Mouse (Mus musculus): ENCODE measurements around the gene Pofut2. TPM values are rescaled to one million over a fixed set of nuclear protein-coding genes. Genes with fewer than 3 reads are reported as not detected.

The Pofut2 gene
- total RNA-seq, 2 experiments from 2014 or later = 12.0 to 15.8 TPM

DNA sequence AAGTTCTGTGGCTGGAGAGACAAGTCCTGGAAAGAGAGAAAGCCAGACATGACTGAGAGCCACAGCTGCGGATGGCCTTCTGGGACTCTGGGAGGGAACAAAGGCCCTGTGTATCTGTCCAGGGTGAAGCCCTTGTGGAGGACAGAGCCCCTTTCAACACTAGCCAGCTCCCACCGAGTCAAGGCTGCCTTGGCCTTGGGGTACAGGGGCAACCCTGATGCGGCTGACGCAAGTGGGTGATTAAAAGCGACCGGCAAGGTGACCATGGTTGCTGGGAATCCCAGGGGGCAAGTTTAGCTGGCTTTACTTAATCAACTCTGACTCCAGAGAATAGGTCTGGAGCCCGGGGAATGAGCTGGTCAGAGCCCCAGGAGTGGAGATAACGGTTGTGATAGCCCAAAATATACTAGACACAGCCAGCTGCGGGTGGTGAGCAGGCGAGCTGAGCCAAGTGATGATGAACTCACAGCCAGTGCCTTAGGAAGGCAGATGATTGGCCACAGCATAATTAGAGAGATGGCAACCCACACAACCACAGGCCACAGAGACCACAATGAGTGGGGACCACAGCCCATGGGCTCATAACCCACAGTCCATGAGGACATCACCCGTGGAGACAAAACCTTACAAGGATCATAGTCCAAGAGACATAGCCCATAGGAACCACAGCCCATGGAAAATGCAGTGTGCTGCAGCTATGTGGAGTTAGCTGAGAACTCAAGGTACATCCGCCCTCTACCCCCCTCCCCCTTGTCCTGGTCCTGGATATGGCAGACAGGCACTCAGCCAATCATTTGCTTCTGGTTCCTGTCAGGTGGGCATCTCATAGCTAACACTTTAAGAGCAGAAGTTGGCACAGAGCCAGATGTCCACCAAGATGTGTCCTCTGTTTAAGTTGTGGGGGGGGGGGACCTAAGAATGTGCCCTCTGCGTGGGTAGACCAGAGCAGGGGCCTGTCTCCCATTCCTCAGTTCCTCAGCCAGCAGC is 29.1 kb upstream of the Pofut2 start:
- ATAC-seq (replicated peaks; ENCODE audit: poor library complexity) = peak; percentile 27

DNA sequence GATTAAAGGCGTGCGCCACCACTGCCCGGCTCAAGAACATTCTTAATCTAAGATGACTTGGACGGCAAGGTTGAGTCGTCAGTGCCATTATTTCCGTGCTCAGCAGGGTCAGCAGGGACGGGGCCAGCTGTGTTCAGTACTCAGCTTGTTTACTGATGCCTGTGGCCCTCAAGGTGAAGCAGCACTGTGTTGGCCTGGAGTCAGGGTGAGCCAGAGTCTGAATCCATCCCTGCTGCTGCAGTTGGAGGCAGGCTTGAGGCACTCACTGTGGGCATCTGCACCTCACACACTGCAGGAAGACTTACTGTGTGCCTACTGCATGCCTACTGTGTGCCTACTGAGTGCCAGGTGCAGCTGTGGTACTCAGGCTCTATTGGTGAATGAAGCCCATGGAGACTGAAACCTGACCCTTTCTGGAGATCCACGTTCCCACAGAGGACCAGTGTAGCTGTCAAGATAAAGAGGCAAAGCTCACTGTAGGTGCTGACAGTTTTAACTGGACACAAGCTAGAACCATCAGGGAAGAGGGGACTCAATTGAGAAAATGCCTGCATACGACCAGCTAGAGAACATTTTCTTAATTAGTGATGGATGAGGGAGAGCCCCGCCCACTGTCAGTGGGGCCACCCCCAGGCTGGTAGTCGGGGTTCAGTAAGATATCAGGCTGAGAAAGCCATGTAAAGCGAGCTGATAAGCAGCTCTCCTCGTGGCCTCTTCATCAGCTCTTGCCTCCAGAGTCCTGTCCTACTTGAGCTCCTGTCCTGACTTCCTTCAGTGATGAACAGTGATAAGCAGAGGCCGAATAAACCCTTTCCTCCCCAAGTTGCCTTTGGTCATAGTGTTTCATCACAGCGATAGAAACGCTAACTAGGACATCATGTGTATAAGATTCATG is 26.9 kb upstream of the Pofut2 start:
- peak; percentile 79 for ATAC-seq (replicated peaks; ENCODE audit: poor library complexity)

DNA sequence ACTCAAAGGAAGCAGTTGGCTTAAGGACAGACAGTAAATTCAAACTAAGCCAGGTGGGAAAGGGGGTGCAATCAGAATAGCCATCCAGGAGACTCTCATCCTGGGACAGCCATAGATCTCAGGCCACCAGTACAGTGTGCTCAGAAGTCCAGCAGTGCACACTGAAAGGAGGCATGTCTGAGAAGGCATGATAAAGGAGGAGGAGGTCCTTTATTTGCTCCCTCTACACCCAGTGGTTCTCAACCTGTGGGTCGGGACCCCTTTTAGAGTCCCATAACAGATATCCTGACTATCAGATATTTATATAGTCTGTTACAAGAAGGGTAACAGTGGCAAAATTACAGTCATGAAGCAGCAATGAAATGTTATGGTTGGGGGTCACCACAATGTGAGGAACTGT is 25.8 kb upstream of the Pofut2 start:
- no peak for ATAC-seq (replicated peaks; ENCODE audit: poor library complexity)

DNA sequence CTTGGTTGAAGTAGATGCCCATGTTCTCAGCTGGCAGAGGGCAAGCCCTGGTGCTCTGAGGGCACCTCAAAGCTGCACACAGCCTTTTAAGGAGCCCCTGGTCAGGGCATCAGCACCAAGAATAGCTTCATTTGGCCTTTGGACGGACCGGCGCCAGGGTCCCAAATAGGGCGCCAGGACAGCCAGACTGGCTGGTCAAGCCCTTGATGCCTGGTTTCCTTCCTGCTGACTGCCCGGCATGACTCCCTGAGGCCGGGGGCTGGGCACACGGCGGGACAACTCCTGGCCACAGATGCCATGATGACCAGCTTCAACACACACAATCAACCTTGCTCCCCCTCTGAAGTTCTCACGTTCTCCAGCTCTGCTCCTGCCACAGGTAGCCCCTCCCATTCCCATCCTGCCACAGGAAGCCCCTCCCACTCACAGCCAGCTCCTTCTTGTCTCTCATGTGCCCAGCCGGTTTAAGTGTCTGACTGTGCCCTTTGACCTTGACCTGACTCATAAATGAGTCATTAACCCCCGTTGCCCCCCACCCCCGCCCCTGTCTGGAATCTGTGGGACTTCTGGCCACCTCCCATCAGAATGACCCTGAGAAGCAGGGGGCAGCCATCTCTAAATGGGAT is 23.9 kb upstream of the Pofut2 start:
- no peak for ATAC-seq (replicated peaks; ENCODE audit: poor library complexity)

DNA sequence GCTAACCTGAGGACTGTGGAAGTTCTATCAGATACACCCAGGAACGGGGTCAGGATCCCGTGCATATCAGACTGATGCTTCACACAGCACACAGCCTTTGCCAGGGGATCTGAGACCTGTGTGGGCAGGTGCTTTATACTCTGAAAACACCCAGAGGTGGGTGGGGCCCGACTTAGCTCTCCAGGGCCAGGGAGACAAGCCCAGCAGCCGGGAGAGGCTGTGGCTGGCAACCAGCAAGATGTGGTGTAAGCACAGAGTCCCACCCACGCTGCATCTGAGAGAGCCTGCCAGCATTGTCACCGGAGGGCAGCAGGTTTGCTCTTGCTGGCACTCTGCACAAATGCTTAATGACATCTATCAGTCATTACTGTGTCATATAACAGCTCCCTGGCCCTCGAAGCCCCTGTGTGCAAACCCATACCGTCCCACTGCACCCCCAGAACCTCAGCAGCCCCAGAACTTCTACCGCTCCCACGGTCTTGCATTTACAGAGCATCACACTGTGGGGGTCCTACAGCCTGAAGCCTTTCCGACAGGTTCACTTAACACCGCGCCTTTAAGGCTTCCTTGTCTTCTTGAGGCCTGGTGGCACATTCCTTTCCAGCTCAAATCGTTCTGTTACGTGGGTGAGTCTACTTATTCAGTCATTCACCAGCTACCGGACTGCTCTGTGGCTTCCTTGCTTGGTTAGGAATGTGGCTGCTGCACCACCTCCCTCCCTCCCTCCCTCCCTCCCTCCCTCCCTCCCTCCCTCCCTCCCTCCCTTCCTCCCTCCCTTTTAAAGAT is 21.0 kb upstream of the Pofut2 start:
- ATAC-seq (replicated peaks; ENCODE audit: poor library complexity) = peak; percentile 63; the same call in 1 of the 2 replicates

DNA sequence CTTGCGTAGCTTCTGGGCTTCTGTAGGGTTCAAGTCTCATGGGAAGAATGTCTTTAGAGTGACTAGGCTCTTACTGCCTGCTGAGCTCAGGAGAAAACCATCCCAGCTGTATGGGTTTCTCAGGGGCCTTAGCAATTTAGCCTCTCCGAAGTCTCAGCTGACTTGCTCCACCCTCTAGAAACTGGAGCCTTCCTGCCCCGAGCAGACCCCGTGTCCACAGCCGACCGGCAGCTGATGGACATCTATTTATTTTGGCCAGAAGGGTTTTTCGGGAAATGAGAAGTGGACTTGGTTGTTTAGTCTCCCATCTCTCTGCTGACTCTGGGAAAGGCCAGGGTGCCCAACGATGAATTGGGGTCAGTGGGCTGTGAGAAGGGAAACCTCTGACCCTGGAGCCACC is 18.3 kb upstream of the Pofut2 start:
- ATAC-seq (replicated peaks; ENCODE audit: poor library complexity) = no peak

DNA sequence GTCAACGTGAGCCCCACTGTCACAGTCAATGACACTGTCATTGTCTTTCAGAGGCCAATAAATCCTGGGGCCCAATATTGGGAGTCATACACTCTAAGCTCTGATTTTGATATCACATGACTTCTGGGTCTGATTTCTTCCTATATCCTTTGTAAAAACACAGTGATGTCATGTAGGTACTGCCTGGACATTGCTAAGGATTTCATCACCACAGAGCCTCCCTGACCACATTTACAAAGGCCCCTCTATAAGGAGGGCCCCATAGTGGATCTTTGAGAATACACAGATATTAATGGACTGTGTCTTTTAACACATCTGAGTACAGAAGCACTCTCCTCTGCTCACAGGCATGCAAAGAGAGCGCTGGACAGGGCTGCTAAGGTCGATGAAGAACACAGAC is 16.6 kb upstream of the Pofut2 start:
- no peak for ATAC-seq (replicated peaks; ENCODE audit: poor library complexity)

DNA sequence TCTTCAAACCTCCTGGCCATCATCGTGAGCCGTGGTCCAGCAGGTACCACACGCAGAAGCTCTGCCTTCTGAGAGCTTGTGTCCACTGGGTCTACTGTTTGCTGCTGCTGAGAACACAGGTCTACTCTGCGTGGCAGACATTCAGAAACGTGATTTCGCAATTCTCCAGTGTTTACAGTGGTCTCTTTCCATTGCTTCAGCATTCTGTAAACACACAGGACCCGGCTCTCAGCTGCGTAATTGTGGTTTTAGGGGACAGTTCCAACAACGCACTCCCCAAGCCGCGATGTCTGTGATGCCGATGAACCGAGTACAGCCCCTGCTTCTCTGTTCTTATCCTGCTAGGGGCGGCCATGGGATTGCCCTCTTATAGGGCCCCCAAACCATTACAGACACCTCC is 16.1 kb upstream of the Pofut2 start:
- peak; percentile 39; the same call in 1 of the 2 replicates for ATAC-seq (replicated peaks; ENCODE audit: poor library complexity)

DNA sequence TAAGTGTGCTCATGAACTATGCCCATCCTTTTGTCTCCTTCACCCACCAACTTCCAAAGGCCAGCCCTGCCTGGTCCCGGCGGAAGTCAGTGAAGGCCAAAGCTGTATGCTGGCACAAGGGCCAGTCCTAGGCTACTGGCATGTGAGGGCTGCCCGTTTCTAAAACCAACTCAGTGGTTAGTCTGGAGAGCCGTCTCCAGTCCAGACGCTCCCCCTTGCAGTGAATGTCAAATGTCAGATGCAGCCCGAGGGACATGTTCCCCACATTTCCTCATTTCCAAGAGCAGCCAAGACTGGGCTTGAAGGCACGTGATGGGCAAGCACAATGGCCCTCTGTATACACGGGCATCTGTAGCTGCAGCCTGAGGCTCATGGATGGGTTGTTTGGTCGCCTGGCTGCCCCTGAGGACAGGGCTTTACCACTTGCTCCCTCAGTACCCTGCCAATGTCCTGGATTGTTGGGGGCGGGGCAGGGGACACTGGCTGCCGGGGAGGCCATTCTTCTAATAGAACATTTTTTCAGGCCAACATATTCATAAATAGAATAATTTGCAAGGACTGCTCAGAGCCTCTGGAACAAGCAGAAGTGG is 15.4 kb upstream of the Pofut2 start:
- no peak for ATAC-seq (replicated peaks; ENCODE audit: poor library complexity)

DNA sequence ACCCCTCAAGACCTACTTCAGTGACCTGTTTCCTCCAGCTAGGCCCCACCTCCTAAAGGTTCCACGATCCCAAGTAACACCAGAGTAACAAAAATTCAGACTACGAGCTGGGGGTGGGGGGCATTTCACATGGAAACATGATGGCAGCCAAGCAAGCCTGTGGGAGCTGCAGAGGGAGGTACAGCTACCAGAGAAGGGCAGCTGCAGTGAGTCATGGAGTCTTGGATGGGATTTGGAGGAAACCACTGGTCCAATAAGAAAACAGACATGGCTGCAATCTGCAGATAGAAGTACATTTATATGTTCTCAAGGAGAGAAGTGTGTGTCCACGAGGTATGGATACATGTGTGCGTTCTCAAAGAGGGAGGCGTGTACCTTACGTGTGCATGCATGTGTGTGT is 14.2 kb upstream of the Pofut2 start:
- ATAC-seq (replicated peaks; ENCODE audit: poor library complexity) = no peak

DNA sequence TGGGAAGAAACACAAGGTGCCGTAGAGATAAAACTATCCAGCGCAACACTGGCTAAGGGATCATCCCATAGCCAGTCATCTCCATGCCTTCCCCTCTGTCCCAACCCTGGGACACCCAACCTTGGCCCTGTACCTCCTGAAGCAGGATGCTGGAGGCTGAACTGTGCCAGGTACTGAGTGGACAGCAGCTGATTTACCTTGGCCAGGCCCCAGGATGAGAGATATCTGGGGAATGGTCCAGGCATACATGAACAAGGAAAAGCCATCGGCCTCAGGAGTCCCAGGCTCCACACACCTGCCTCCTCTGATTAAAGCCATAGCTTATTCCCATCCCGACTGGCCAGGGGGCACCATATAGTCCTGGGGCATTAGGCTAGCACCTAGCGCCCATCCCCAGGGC is 12.0 kb upstream of the Pofut2 start:
- ATAC-seq (replicated peaks; ENCODE audit: poor library complexity) = no peak

DNA sequence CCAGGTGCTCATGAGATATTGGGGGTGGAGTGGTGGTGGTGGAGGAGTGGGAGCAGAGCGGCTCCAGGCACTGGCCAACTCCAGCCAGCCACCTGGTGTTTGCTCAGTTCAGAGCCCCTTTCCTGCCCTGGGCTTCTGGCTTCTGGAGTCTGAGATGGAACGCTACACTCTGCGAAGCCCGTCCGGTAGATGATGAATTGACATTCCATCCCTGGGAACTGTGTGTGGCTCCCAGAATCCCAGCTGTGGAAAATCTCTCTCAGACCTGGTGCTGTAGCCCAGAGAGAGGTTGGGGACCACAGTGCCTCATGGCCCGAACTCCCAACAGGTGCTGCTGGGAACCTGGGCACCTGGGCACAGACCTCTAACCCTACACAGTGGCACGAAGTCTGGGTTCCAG is 11.3 kb upstream of the Pofut2 start:
- ATAC-seq (replicated peaks; ENCODE audit: poor library complexity) = no peak

DNA sequence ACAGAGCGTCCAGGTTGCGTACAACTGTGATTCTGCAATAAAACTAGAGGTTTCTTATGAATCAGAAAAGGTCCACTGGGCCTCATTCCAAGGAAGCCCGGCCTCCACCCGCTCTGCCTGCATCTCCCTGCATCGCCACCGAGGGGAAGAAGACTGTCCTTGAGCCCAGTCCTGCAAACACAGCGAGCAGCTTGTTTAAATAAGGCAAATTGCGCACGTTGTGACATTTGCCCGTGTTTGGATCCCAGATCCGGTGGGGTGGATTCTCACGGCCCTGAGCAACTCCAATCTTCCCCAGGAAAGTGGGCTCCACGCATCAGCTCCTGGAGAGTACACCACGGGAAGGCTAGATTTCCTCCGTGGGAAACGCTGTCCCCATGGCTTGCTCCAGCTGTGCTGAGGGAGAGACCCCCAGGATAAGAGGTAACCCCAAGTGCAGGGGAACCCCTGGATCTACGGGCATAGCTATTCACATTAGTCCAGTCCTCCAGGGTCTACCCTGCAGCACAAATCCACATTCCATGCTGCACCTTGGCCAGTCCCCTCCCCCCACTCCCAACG is 7.7 kb upstream of the Pofut2 start:
- ATAC-seq (replicated peaks; ENCODE audit: poor library complexity) = no peak

DNA sequence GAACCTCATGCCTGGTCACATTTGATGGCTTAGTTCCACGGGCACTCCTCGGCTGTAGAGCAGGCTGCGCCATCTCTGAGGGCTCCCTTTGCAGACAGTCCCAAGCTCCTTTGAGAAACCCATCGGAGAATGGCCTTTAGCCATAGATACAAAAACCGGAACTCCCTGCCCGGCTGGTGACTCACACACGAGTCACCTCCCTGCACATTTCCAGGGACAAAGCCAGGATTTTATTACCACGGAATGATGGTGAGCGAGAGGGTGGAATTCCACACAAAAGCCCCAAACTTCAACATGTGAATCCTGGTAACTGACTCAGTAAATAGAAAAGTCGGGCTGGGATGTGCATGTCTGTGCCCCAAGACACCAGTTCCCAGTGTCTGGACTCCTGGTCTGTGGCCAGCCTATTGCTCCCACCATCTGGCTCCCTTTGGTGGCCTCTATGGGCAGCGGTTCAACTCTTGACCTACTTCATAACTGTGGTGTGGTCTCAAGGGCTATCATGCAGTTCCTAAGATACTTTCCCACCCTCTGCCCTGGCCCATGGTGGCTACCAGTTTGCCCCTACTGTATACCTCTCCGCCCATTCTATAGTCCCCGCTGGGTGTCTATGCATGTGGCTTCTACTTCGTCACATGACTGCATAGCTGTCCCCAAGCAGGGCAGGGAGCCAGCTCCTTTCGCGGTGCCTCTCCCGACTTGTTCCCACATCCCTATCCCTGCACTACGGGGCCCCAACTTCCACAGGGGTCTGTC is 7.1 kb upstream of the Pofut2 start:
- no peak for ATAC-seq (replicated peaks; ENCODE audit: poor library complexity)

DNA sequence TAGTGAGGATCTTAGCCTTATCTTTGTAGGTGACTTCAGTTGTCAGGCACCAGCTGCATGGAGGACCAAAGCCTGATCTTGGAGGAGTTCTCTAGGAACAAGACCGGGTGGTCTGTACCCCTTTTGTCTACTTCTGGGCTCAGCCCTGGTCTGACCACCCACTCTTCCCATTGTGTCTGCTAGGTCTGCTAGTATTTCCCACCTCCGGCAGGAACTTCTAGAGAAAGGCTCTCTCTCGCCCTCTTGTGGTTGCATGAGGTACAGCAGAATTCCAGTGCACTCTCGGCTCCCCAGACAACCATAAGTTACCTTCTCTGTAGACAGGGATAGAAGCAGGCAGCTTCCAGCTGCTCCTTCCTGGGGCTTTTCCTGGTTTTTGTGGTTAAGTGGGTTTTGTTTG is 6.2 kb upstream of the Pofut2 start:
- peak; percentile 92 for ATAC-seq (replicated peaks; ENCODE audit: poor library complexity)

DNA sequence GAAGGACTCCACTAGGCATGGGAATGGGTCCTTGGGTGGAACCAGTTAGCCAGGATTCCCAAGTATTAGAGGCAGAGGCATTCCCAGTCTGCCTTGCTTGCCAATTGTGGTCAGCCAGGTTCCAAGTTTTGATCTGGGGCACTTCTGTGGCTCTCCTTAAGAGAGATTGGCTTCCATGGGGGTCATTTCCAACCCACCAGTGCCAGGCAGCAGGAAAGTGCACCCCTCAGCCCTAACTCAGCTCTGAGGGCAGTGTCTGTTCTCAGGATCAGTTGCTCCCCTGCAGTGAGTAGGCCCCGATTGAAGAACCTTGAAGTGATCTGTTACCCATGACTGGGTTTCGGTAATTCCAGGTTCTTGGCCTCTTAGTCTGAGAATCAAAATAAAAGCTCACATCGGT is 3.8 kb upstream of the Pofut2 start:
- ATAC-seq (replicated peaks; ENCODE audit: poor library complexity) = no peak

DNA sequence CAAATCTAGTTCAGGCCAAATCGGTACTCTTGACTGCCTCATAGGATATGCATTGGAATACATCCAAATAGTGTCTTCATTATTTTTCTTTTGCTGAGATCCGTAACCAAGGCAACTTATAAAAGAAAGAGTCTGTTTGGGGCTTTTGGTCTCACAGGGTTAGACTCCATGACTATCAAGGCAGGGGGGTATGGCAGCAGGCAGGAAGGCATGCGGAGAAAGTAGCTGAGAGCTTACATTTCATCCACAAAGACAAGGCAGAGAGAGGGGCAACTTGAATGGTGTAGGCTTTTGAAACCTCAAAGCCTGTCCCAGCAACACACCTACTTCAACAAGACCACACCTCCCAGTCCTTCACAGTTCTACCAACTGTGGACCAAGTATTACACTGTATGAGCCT is 3.3 kb upstream of the Pofut2 start:
- no peak for ATAC-seq (replicated peaks; ENCODE audit: poor library complexity)

DNA sequence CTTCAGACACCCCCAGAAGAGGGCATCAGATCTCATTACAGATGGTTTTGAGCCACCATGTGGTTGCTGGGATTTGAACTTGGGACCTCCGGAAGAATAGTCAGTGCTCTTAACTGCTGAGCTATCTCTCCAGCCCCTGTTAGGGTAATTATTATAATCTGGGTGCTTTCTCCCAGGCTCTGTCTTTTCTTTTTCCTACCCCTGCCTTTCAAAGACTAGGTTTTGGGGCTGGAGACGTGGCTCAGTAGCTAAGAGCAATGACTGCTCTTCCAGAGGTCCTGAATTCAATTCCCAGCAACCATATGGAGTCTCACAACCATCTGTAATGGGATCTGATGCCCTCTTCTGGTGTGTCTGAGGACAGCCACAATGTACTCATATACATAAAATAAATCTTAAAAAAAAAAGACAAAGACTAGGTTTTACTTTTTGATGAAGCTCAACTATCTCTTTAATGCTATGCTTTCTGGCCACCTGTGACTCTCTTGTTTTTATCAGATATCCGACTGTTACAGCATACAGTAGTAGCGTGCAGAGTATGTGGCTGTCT is 902 bp upstream of the Pofut2 start:
- no peak for ATAC-seq (replicated peaks; ENCODE audit: poor library complexity)
